ENCODE assay signal across 31 mouse cellular contexts in genomic region chr12:84706886-84707285, GRCm38 (mm10). TPM values are rescaled to one million over a fixed set of nuclear protein-coding genes. Genes with fewer than 3 reads are reported as not detected.
"Had no signal": no experiment of that assay in that cellular context is flagged by ENCODE, and none has a peak within 500 bp of the region (broad histone marks: within the 10 kb centered on the region; RNA-seq: fewer than 3 reads in every experiment).

No protein-coding gene starts in this region.

- H3K4me1 ChIP-seq: intestine, embryonic 15.5 days; limb, embryonic 12.5 days had no signal

- H3K36me3 ChIP-seq: heart, embryonic 10.5 days; heart, embryonic 12.5 days; hindbrain, embryonic 10.5 days; hindbrain, embryonic 12.5 days; hindbrain, embryonic 15.5 days; intestine, embryonic 15.5 days; limb, embryonic 10.5 days; limb, embryonic 12.5 days; liver, embryonic 13.5 days; liver, embryonic 15.5 days had no signal

- H3K27ac ChIP-seq: heart, embryonic 10.5 days; hindbrain, embryonic 12.5 days; hindbrain, embryonic 15.5 days; intestine, embryonic 15.5 days; layer of hippocampus, adult 2 months; left cerebral cortex, adult 2 months; limb, embryonic 10.5 days; limb, embryonic 12.5 days; liver, embryonic 13.5 days; liver, embryonic 15.5 days had no signal

- H3K27me3 ChIP-seq: hindbrain, embryonic 15.5 days had no signal

- DNase-seq: gastrocnemius, postnatal 14 days; gastrocnemius, postnatal 36 days; heart, adult 18-20 months; heart, postnatal 10 days; heart, postnatal 4 days; kidney, adult 18-20 months; kidney, adult 8-10 months; kidney, postnatal 10 days; kidney, postnatal 25 days; kidney, postnatal 4 days; liver, embryonic 13.5 days had no signal

- H3K4me3 ChIP-seq: heart, embryonic 10.5 days; heart, embryonic 12.5 days; hindbrain, embryonic 10.5 days; hindbrain, embryonic 12.5 days; hindbrain, embryonic 15.5 days; intestine, embryonic 15.5 days; layer of hippocampus, adult 2 months; left cerebral cortex, adult 2 months; limb, embryonic 10.5 days; limb, embryonic 12.5 days; liver, embryonic 13.5 days; liver, embryonic 15.5 days had no signal

RNA-seq across cellular contexts. Expression of gene Syndig1l, which starts 8.3 kb away (rescaled TPM):
- total RNA-seq: gastrocnemius, adult 18-20 months; gastrocnemius, adult 8-10 months; gastrocnemius, postnatal 14 days; gastrocnemius, postnatal 36 days; granulocyte monocyte progenitor cell, adult 5-6 weeks; heart, adult 8-10 months; heart, postnatal 10 days; heart, postnatal 25 days; heart, postnatal 4 days had no signal
- polyA plus RNA-seq: heart, embryonic 12.5 days; heart, embryonic 14.5 days; heart, embryonic 16.5 days; inflammation-experienced regulatory T-cells, adult 6 months; kidney, embryonic 14.5 days; limb, embryonic 10.5 days; limb, embryonic 12.5 days had no signal
